Mouse (Mus musculus) spleen, postnatal 0 days (tissue): ENCODE measurements around the gene Armc6. TPM values are rescaled to one million over a fixed set of nuclear protein-coding genes. Genes with fewer than 3 reads are reported as not detected.

Experiments used
- polyA plus RNA-seq: library from polyadenylated mRNA; unstranded; fragments of >200 nt; fragmentation: Nextera tagmentation; extraction: Ambion mirVana; gene quantifications from 2 replicates; pipeline ENCODE4 v1.2.1, GENCODE M21; 2015

The Armc6 gene
- 12.2 and 13.3 TPM in 2 replicates for polyA plus RNA-seq

GRCm38 (mm10) chr8:70234080-70234780 is at the start of gene Armc6, which contains the start of gene Sugp2:
Armc6 (minus strand) TSS chr8:70234466.
Sugp2 (plus strand) TSS chr8:70234226.

GRCm38 (mm10) chr8:70282603-70283135 is 48.4 kb upstream of the Armc6 start, which contains the start of gene Homer3:
Homer3 (plus strand) TSS chr8:70282827.

GRCm38 (mm10) chr8:70212112-70213055 is 21.9 kb downstream of the Armc6 start, which contains the start of gene Slc25a42:
Slc25a42 (minus strand) TSS chr8:70212305.

GRCm38 (mm10) chr8:70172043-70172681 is 62.1 kb downstream of the Armc6 start, which contains the start of gene Tmem161a:
Tmem161a (plus strand) TSS chr8:70172356.

Other genes with a start within 250 kb of the Armc6 start
- 33.0 and 33.7 TPM in 2 replicates for gene Gatad2a, start 238.1 kb downstream of the Armc6 start, polyA plus RNA-seq
- 26.9 and 29.0 TPM in 2 replicates for gene Mau2, start 191.7 kb downstream of the Armc6 start, polyA plus RNA-seq
- gene Sugp1, start 191.7 kb downstream of the Armc6 start, polyA plus RNA-seq: 21.6 and 22.8 TPM in 2 replicates
- gene Tm6sf2, start 161.5 kb downstream of the Armc6 start, polyA plus RNA-seq: 0.29 and 0.35 TPM in 2 replicates
- not detected in 2 replicates for gene Hapln4, start 151.0 kb downstream of the Armc6 start, polyA plus RNA-seq
- gene Ncan, start 113.6 kb downstream of the Armc6 start, polyA plus RNA-seq: 0.02 TPM in 1 of 2 replicates, not detected in the other
- gene Nr2c2ap, start 103.1 kb downstream of the Armc6 start, polyA plus RNA-seq: 29.3 and 30.0 TPM in 2 replicates
- gene Rfxank, start 95.3 kb downstream of the Armc6 start, polyA plus RNA-seq: 7.3 and 8.6 TPM in 2 replicates
- gene Borcs8, start 95.0 kb downstream of the Armc6 start, polyA plus RNA-seq: 26.4 and 31.2 TPM in 2 replicates
- 0.22 and 0.40 TPM in 2 replicates for gene Mef2b, start 94.8 kb downstream of the Armc6 start, polyA plus RNA-seq
- gene Tmem161a, start 62.1 kb downstream of the Armc6 start, polyA plus RNA-seq: 25.9 and 30.0 TPM in 2 replicates
- 5.4 TPM in 2 replicates for gene Slc25a42, start 22.2 kb downstream of the Armc6 start, polyA plus RNA-seq
- gene Sugp2, start 240 bp downstream of the Armc6 start, polyA plus RNA-seq: 18.2 and 18.8 TPM in 2 replicates
- gene Homer3, start 48.4 kb upstream of the Armc6 start, polyA plus RNA-seq: 12.8 and 17.0 TPM in 2 replicates
- 27.7 and 29.9 TPM in 2 replicates for gene Ddx49, start 68.0 kb upstream of the Armc6 start, polyA plus RNA-seq
- 164 and 185 TPM in 2 replicates for gene Cope, start 68.1 kb upstream of the Armc6 start, polyA plus RNA-seq
- 0.46 and 0.73 TPM in 2 replicates for gene Cers1, start 81.3 kb upstream of the Armc6 start, polyA plus RNA-seq
- 0.16 and 0.34 TPM in 2 replicates for gene Gdf1, start 95.4 kb upstream of the Armc6 start, polyA plus RNA-seq
- gene Upf1, start 118.8 kb upstream of the Armc6 start, polyA plus RNA-seq: 12.9 and 13.1 TPM in 2 replicates
- 0.28 and 0.38 TPM in 2 replicates for gene Comp, start 139.1 kb upstream of the Armc6 start, polyA plus RNA-seq
- gene Crtc1, start 205.1 kb upstream of the Armc6 start, polyA plus RNA-seq: 4.9 and 5.2 TPM in 2 replicates
- 6.0 and 7.3 TPM in 2 replicates for gene Klhl26, start 242.5 kb upstream of the Armc6 start, polyA plus RNA-seq